Mouse (Mus musculus): Measurements from ENCODE around the gene Efna2. TPM values are rescaled to one million over a fixed set of nuclear protein-coding genes. Genes with fewer than 3 reads are reported as not detected.

Gene Efna2
- polyA plus RNA-seq (2015; fragmentation: Nextera tagmentation; extraction: Ambion mirVana): 30.9 and 31.8 TPM in 2 replicates

GRCm38 (mm10) chr10:80179068-80180051 is at the start of gene Efna2:
Gene Efna2, plus strand, starts transcription at chr10:80179482.
- Histone ChIP-seq H3K36me3 (peaks cover 11% of the 10 kb centered on the region), H3K4me3 (replicated peaks) (peak within 1 kb of the TSS; percentile 75), H3K4me1 (peaks cover 31% of the 10 kb centered on the region), H3K4me2 (replicated peaks) (peak within 1 kb of the TSS; percentile 55), H3K9ac (peak within 1 kb of the TSS; percentile 78), H3K27me3 (no peaks in the 10 kb centered on the region), H3K9me3 (replicated peaks) (no peaks in the 10 kb centered on the region), H3K27ac (replicated peaks) (peak within 1 kb of the TSS; percentile 68)
- ATAC-seq (ENCODE audit: insufficient number of reproducible peaks, low FRiP score, low TSS enrichment, low read depth): peak; percentile 69
- WGBS: 2% methylated on average over 52 of the region's 106 CpGs

DNA sequence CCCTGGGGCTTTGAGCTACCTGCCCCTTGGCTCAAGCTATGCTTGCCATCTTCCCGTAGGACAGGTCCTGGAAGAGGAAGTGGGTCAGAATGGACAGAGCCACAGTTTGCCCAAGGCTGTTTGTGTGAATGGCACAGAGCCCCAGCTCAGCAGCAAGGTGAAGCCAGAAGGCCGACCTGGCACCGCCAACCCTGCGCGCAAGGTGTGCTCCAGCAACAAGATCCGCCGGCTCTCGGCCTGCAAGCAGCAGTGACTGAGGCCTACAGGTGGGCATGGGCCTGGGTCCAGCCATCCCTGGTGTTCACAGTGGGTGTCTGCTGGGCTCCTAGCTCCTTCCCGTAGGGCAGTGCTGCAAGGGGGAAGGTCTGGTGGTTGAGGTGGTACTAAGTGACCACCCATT is 49.4 kb upstream of the Efna2 start:
- H3K4me1 ChIP-seq: peaks cover 23% of the 10 kb centered on the region
- no peak overlapping the region for H3K4me3 ChIP-seq (replicated peaks)
- H3K27me3 ChIP-seq: no peaks in the 10 kb centered on the region
- no peak overlapping the region for H3K27ac ChIP-seq (replicated peaks)
- no peaks in the 10 kb centered on the region for H3K9me3 ChIP-seq (replicated peaks)
- H3K9ac ChIP-seq: no peak overlapping the region
- H3K4me2 ChIP-seq (replicated peaks): no peak overlapping the region
- peaks cover 89% of the 10 kb centered on the region for H3K36me3 ChIP-seq
- no peak for ATAC-seq (ENCODE audit: insufficient number of reproducible peaks, low FRiP score, low TSS enrichment, low read depth)
- 91% methylated on average over 9 of the region's 9 CpGs for WGBS

GRCm38 (mm10) chr10:80130403-80131031 is 48.8 kb upstream of the Efna2 start:
- H3K9ac ChIP-seq: no peak overlapping the region
- no peak overlapping the region for H3K27ac ChIP-seq (replicated peaks)
- H3K36me3 ChIP-seq: peaks cover 88% of the 10 kb centered on the region
- H3K4me3 ChIP-seq (replicated peaks): no peak overlapping the region
- ATAC-seq (ENCODE audit: insufficient number of reproducible peaks, low FRiP score, low TSS enrichment, low read depth): no peak
- H3K9me3 ChIP-seq (replicated peaks): no peaks in the 10 kb centered on the region
- H3K27me3 ChIP-seq: no peaks in the 10 kb centered on the region
- H3K4me1 ChIP-seq: peaks cover 23% of the 10 kb centered on the region
- 83% methylated on average over 18 of the region's 18 CpGs for WGBS
- no peak overlapping the region for H3K4me2 ChIP-seq (replicated peaks)

DNA sequence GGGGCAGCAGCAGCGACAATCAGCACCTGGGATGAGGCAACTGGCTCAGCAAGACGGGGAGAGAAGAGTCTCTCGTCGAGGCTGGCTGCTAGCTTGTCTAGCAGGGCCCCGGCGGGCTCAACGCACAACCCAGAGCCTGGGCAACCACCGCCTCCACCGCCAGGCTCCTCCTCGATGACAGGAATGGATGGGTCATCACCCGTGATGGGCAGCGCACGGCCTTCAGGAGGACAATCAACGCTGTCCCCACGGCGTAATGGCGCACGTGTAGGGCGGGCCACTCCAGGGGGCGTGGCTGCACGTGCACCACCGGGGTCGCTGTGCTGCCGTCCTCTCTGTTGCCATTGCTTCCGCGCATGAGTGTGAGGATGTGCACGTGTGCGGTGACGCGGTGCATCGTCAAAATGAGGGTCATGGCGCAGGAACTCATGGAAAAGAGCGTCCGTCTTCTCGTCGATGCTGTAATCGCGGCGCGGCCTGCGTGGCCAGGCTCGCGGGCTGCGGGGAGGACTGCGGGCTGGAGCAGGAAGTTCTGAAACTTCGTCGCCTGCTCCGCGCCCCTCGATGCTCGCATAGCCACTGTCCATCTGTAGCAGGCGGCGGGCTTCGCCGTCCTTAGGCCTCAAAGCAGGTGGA is 47.8 kb upstream of the Efna2 start:
- peaks cover 85% of the 10 kb centered on the region for H3K36me3 ChIP-seq
- H3K4me3 ChIP-seq (replicated peaks): peak overlapping the region; percentile 19
- H3K4me2 ChIP-seq (replicated peaks): peak overlapping the region; percentile 30
- peaks cover 26% of the 10 kb centered on the region for H3K4me1 ChIP-seq
- no peak overlapping the region for H3K27ac ChIP-seq (replicated peaks)
- 19% methylated on average over 55 of the region's 55 CpGs for WGBS
- H3K9ac ChIP-seq: no peak overlapping the region
- H3K27me3 ChIP-seq: no peaks in the 10 kb centered on the region
- no peak for ATAC-seq (ENCODE audit: insufficient number of reproducible peaks, low FRiP score, low TSS enrichment, low read depth)
- no peaks in the 10 kb centered on the region for H3K9me3 ChIP-seq (replicated peaks)

DNA sequence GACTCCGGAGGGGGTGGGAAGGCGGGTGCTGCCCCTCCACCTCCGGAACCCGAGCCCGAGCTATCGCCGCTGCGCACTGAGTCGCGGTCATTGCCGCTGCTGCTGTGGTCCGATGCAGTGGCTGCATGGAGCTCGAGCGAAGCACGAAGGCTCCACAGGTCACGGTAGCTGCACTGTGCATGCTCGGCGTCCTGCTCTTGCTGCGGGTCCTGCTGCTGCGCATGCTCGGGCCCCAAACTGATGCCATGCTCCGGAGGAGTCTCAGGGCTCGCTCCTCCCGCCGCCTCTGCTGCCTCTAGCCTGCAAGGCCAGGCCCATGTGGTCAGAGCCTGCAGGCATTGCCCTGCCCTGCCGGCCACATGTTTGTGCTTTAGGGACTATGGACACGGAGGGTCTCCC is 47.3 kb upstream of the Efna2 start:
- peak overlapping the region; percentile 30 for H3K4me2 ChIP-seq (replicated peaks)
- peaks cover 31% of the 10 kb centered on the region for H3K4me1 ChIP-seq
- no peak overlapping the region for H3K9ac ChIP-seq
- H3K27me3 ChIP-seq: peaks cover 5% of the 10 kb centered on the region
- H3K9me3 ChIP-seq (replicated peaks): no peaks in the 10 kb centered on the region
- ATAC-seq (ENCODE audit: insufficient number of reproducible peaks, low FRiP score, low TSS enrichment, low read depth): no peak
- H3K27ac ChIP-seq (replicated peaks): no peak overlapping the region
- peak overlapping the region; percentile 19 for H3K4me3 ChIP-seq (replicated peaks)
- peaks cover 80% of the 10 kb centered on the region for H3K36me3 ChIP-seq
- 37% methylated on average over 27 of the region's 27 CpGs for WGBS

GRCm38 (mm10) chr10:80133226-80133849 is 45.9 kb upstream of the Efna2 start:
- Histone ChIP-seq H3K9me3 (replicated peaks) (no peaks in the 10 kb centered on the region), H3K4me2 (replicated peaks) (no peak overlapping the region), H3K27me3 (peaks cover 10% of the 10 kb centered on the region), H3K9ac (no peak overlapping the region), H3K27ac (replicated peaks) (0 out of 2 replicates have a peak overlapping the region, but pooled peaks have one; percentile 17), H3K4me1 (peaks cover 45% of the 10 kb centered on the region), H3K36me3 (peaks cover 66% of the 10 kb centered on the region), H3K4me3 (replicated peaks) (no peak overlapping the region)
- WGBS: 65% methylated on average over 8 of the region's 8 CpGs
- ATAC-seq (ENCODE audit: insufficient number of reproducible peaks, low FRiP score, low TSS enrichment, low read depth): no peak

GRCm38 (mm10) chr10:80134421-80134820 is 44.9 kb upstream of the Efna2 start:
- Histone ChIP-seq H3K4me2 (replicated peaks) (no peak overlapping the region), H3K4me3 (replicated peaks) (no peak overlapping the region), H3K36me3 (peaks cover 57% of the 10 kb centered on the region), H3K27me3 (peaks cover 13% of the 10 kb centered on the region), H3K4me1 (peaks cover 55% of the 10 kb centered on the region), H3K27ac (replicated peaks) (no peak overlapping the region), H3K9ac (no peak overlapping the region), H3K9me3 (replicated peaks) (no peaks in the 10 kb centered on the region)
- ATAC-seq (ENCODE audit: insufficient number of reproducible peaks, low FRiP score, low TSS enrichment, low read depth): no peak
- WGBS: 81% methylated on average over 9 of the region's 9 CpGs

GRCm38 (mm10) chr10:80135161-80135560 is 44.1 kb upstream of the Efna2 start:
- H3K27ac ChIP-seq (replicated peaks): no peak overlapping the region
- peaks cover 13% of the 10 kb centered on the region for H3K27me3 ChIP-seq
- no peak overlapping the region for H3K4me3 ChIP-seq (replicated peaks)
- no peaks in the 10 kb centered on the region for H3K9me3 ChIP-seq (replicated peaks)
- H3K9ac ChIP-seq: no peak overlapping the region
- no peak for ATAC-seq (ENCODE audit: insufficient number of reproducible peaks, low FRiP score, low TSS enrichment, low read depth)
- H3K4me2 ChIP-seq (replicated peaks): no peak overlapping the region
- WGBS: 87% methylated on average over 10 of the region's 10 CpGs
- H3K36me3 ChIP-seq: peaks cover 49% of the 10 kb centered on the region
- H3K4me1 ChIP-seq: peaks cover 57% of the 10 kb centered on the region

DNA sequence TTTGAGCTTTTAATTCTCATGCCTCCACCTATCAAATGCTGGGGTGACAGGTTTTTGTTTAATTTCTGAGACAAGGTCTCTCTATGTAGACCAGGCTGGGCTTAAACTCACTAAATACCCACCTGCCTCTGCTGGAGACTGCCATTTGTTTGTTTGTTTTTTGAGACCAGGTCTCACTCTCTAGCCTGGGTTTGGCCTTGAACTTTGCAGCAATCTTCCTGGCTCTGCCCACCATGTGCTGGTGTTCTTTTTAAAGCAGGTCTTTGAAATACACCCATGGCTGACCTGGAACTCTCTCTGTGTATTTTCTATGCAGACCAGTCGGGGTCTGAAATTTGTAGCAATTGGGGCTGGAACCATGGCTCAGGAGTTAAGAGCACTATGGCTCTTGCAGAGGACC is 43.6 kb upstream of the Efna2 start:
- Histone ChIP-seq H3K4me3 (replicated peaks) (no peak overlapping the region), H3K27me3 (peaks cover 13% of the 10 kb centered on the region), H3K27ac (replicated peaks) (no peak overlapping the region), H3K9me3 (replicated peaks) (no peaks in the 10 kb centered on the region), H3K4me2 (replicated peaks) (no peak overlapping the region), H3K36me3 (peaks cover 44% of the 10 kb centered on the region), H3K4me1 (peaks cover 59% of the 10 kb centered on the region), H3K9ac (no peak overlapping the region)
- ATAC-seq (ENCODE audit: insufficient number of reproducible peaks, low FRiP score, low TSS enrichment, low read depth): no peak
- WGBS: 88% methylated on average over 1 of the region's 1 CpGs

DNA sequence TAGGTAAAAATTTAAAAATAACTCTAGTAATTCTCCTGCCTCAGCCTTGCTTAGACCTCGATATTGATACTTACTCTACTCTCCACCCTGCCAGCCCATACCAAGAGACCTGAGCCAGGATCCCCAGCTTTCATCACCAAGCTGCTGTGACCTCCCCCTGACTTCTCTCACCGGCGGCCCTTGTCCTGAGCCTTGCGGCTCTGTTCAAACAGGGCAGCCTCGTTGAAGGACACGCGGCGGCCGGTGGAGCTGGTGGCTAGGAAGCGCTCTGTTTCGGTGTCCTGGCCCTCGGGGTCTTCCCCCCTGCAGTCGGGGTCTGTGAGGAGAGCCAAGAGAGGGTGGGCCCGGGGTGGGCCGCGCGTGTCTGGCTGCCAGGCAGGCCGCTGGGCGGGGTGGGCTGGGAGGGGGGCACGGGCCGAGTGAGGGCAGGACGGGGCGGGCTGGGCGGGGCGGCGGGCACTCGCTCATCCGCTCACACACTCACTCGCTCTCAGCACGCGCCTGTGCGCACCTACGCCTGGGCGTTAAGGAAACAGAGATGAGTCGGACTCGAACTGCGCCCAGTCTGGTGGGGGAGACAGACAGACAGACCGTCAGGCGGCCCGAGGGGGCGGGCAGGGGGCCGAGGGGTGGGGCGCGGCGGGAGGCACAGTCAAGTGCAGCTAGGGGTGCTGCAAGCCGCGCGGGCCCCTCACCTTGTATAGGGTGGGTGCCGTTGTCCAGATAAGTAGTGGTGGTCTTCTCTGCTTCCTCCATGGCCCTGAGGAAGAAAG is 42.9 kb upstream of the Efna2 start:
- H3K27ac ChIP-seq (replicated peaks): no peak overlapping the region
- peaks cover 37% of the 10 kb centered on the region for H3K36me3 ChIP-seq
- peaks cover 60% of the 10 kb centered on the region for H3K4me1 ChIP-seq
- 17% methylated on average over 47 of the region's 49 CpGs for WGBS
- no peak for ATAC-seq (ENCODE audit: insufficient number of reproducible peaks, low FRiP score, low TSS enrichment, low read depth)
- H3K27me3 ChIP-seq: peaks cover 13% of the 10 kb centered on the region
- no peak overlapping the region for H3K9ac ChIP-seq
- H3K4me2 ChIP-seq (replicated peaks): peak overlapping the region; percentile 85
- H3K9me3 ChIP-seq (replicated peaks): no peaks in the 10 kb centered on the region
- peak overlapping the region; percentile 61 for H3K4me3 ChIP-seq (replicated peaks)

All from embryonic facial prominence, embryonic 15.5 days (tissue).